Mouse (Mus musculus) embryonic fibroblast, embryonic 13.5 days (primary cell): ENCODE results near the gene Fam92b. TPM values are rescaled to one million over a fixed set of nuclear protein-coding genes. Genes with fewer than 3 reads are reported as not detected.

ENCODE experiments used
- H3K27ac ChIP-seq: 2 replicates; pipeline ENCODE4 v1.5.1; 2012; ENCODE audit warnings: low read length, control low read depth, inconsistent platforms; ENCODE audit not compliant: insufficient read depth
- H3K4me1 ChIP-seq: 2 replicates; pipeline ENCODE4 v1.6.1; 2011; ENCODE audit warnings: low read length; ENCODE audit not compliant: control insufficient read depth, insufficient read depth
- H3K4me3 ChIP-seq: 2 replicates; pipeline ENCODE4 v1.5.1; 2011; ENCODE audit warnings: mild to moderate bottlenecking, control low read depth, low read length; ENCODE audit not compliant: insufficient read depth
- CTCF ChIP-seq: IDR thresholded peaks from 2 replicates; pipeline ENCODE4 v1.5.1; 2011; ENCODE audit warnings: mild to moderate bottlenecking, control low read depth, low read length, moderate library complexity, borderline replicate concordance; ENCODE audit not compliant: insufficient read depth
- POLR2A ChIP-seq: IDR thresholded peaks from 2 replicates; pipeline ENCODE4 v1.6.1; 2011; ENCODE audit warnings: low read depth, mild to moderate bottlenecking, control low read depth, low read length, moderate library complexity
- polyA plus RNA-seq: library from polyadenylated mRNA; stranded (reverse); fragments of >200 nt; gene quantifications from 2 replicates; pipeline ENCODE4 v1.2.4, GENCODE M21; 2011; ENCODE audit warnings: low read depth; ENCODE audit not compliant: missing spikeins, insufficient read length

Gene Fam92b
- polyA plus RNA-seq: not detected in 2 replicates

- Histone ChIP-seq H3K27ac (no peak within 1 kb of the TSS), H3K4me1 (0 out of 2 replicates have a peak, but pooled peaks cover 3% of the 10 kb centered on the region), H3K4me3 (no peak within 1 kb of the TSS)
- TF ChIP-seq CTCF: no peak
- no peak for TF ChIP-seq POLR2A
These were observed at the start of gene Fam92b for GRCm38 (mm10) chr8:120177318-120178123. TSS of gene Fam92b (minus strand) at chr8:120177466.

GRCm38 (mm10) chr8:120225421-120226151 is 48.3 kb upstream of the Fam92b start:
- Histone ChIP-seq H3K4me3 (no peak overlapping the region), H3K4me1 (peaks cover 27% of the 10 kb centered on the region), H3K27ac (peak overlapping the region; percentile 51)
- TF ChIP-seq POLR2A: no peak
- TF ChIP-seq CTCF: no peak

GRCm38 (mm10) chr8:120224521-120225420 is 47.5 kb upstream of the Fam92b start:
- peak overlapping the region; percentile 51 for H3K27ac ChIP-seq
- H3K4me3 ChIP-seq: no peak overlapping the region
- no peak for TF ChIP-seq POLR2A
- TF ChIP-seq CTCF: no peak

GRCm38 (mm10) chr8:120222548-120222947 is 45.3 kb upstream of the Fam92b start:
- Histone ChIP-seq H3K4me3 (no peak overlapping the region), H3K27ac (no peak overlapping the region), H3K4me1 (peaks cover 30% of the 10 kb centered on the region)
- TF ChIP-seq POLR2A: no peak
- TF ChIP-seq CTCF: no peak

More at GRCm38 (mm10) chr8:120224521-120225420, 47.5 kb upstream of the Fam92b start:
- peaks cover 27% of the 10 kb centered on the region for H3K4me1 ChIP-seq

GRCm38 (mm10) chr8:120216855-120217830 is 39.9 kb upstream of the Fam92b start:
- no peak for TF ChIP-seq CTCF
- TF ChIP-seq POLR2A: no peak
- Histone ChIP-seq H3K27ac (peak overlapping the region; percentile 68), H3K4me3 (no peak overlapping the region), H3K4me1 (peaks cover 15% of the 10 kb centered on the region)

- no peak overlapping the region for H3K4me3 ChIP-seq
- TF ChIP-seq CTCF (no peak), POLR2A (0 out of 2 replicates have a peak, but pooled peaks have one; percentile 30)
- peaks cover 15% of the 10 kb centered on the region for H3K4me1 ChIP-seq
- peak overlapping the region; percentile 87 for H3K27ac ChIP-seq
These were observed 38.3 kb upstream of the Fam92b start for GRCm38 (mm10) chr8:120215416-120216141.

GRCm38 (mm10) chr8:120213939-120214338 is 36.7 kb upstream of the Fam92b start:
- peaks cover 15% of the 10 kb centered on the region for H3K4me1 ChIP-seq
- H3K27ac ChIP-seq: no peak overlapping the region

GRCm38 (mm10) chr8:120213229-120213628 is 36.0 kb upstream of the Fam92b start:
- Histone ChIP-seq H3K27ac (no peak overlapping the region), H3K4me3 (no peak overlapping the region), H3K4me1 (peaks cover 15% of the 10 kb centered on the region)
- no peak for TF ChIP-seq CTCF
- TF ChIP-seq POLR2A: no peak

More at GRCm38 (mm10) chr8:120213939-120214338, 36.7 kb upstream of the Fam92b start:
- TF ChIP-seq POLR2A: no peak
- TF ChIP-seq CTCF: no peak
- H3K4me3 ChIP-seq: no peak overlapping the region
